Mouse (Mus musculus): ENCODE results near the gene Gckr. TPM values are rescaled to one million over a fixed set of nuclear protein-coding genes. Genes with fewer than 3 reads are reported as not detected.

Gckr gene
- polyA plus RNA-seq (2015; fragmentation: Nextera tagmentation; extraction: Ambion mirVana), result 0.50 and 0.74 TPM in 2 replicates

DNA sequence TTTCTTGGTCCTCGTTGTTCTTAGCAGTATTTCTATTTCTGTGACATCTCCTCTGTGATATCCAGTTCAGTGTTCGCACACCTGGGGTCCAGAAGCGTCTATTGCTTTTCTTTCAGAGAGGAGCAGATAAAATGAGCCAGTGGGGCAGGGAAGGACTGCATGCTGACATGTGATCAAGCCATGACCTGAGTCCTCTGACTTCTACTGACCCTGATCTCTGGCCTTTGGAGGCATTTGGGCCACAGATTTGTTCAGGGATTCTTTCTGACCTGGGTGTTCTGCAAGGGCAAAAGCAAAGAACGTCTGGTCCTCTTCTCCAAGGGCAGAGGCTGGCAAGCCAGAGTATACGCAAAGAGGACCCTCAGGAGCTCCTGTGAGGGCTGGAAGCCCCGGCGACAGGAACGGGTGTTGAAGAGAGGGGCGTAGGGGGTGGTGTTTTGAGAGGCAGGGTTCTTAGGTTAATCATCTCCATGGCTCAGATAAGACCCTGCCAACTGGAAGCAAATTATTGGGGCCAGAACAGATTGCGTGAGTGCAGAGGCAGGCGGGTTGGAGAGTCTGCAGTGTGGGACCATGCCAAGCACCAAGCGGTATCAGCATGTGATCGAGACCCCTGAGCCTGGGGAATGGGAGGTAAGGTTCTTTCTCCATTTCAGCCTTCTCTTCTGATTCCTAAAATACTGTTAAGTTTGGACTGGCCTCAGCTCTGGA lies at the start of gene Gckr:
TSS of gene Gckr (plus strand) at position 397 of the 711 bp plus-strand sequence.
- peaks cover 20% of the 10 kb centered on the region for H3K4me1 ChIP-seq
- WGBS, result 85% methylated on average over 13 of the region's 13 CpGs
- 0 out of 2 replicates have a peak, but pooled peaks cover 4% of the 10 kb centered on the region for H3K36me3 ChIP-seq (replicated peaks)
- peak within 1 kb of the TSS; percentile 76 for H3K4me2 ChIP-seq
- peak within 1 kb of the TSS; percentile 65 for H3K4me3 ChIP-seq
- no peaks in the 10 kb centered on the region for H3K27me3 ChIP-seq (replicated peaks)
- no peak for ATAC-seq (replicated peaks)
- no peaks in the 10 kb centered on the region for H3K9me3 ChIP-seq
- H3K27ac ChIP-seq, result peak within 1 kb of the TSS; percentile 86; the same call in 1 of the 2 replicates
- H3K9ac ChIP-seq, result no peak within 1 kb of the TSS

DNA sequence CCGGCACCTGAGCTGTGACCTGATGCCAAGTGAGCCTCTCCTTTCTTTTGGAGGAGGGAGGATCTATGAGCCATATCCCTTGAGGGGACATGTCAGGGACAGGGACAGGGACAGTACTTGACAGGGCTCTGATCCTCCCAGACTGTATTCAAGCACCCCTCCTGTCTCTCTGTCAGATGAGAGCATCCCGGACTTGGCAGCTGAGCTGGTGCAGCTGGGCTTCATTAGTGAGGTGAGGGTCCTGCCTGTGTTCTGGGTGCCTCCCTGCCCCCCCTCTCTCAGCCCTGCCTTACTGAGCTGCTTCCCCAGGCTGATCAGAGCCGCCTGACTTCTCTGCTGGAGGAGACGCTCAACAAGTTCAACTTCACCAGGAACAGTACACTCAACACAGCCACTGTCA lies 46.5 kb upstream of the Gckr start:
- H3K9me3 ChIP-seq, result no peaks in the 10 kb centered on the region
- H3K27ac ChIP-seq, result no peak overlapping the region
- 54% methylated on average over 4 of the region's 4 CpGs for WGBS
- H3K4me2 ChIP-seq, result no peak overlapping the region
- no peaks in the 10 kb centered on the region for H3K27me3 ChIP-seq (replicated peaks)
- no peak overlapping the region for H3K4me3 ChIP-seq
- no peak overlapping the region for H3K9ac ChIP-seq
- H3K4me1 ChIP-seq, result peaks cover 5% of the 10 kb centered on the region; the same call in 1 of the 2 replicates
- H3K36me3 ChIP-seq (replicated peaks), result peaks cover 60% of the 10 kb centered on the region
- peak; percentile 56 for ATAC-seq (replicated peaks)

- Histone ChIP-seq H3K9me3 (no peaks in the 10 kb centered on the region), H3K36me3 (replicated peaks) (peaks cover 54% of the 10 kb centered on the region), H3K27ac (no peak within 1 kb of the TSS), H3K4me1 (peaks cover 5% of the 10 kb centered on the region; the same call in 1 of the 2 replicates), H3K4me2 (0 out of 2 replicates have a peak within 1 kb of the TSS, but pooled peaks have one; percentile 10), H3K27me3 (replicated peaks) (no peaks in the 10 kb centered on the region), H3K9ac (no peak within 1 kb of the TSS), H3K4me3 (no peak within 1 kb of the TSS)
- 16% methylated on average over 47 of the region's 47 CpGs for WGBS
- peak; percentile 57 for ATAC-seq (replicated peaks)
Observed at GRCm38 (mm10) chr5:31251541-31252101, 45.6 kb upstream of the Gckr start, which contains the start of gene Krtcap3. Gene Krtcap3 (plus strand): TSS chr5:31251691.

GRCm38 (mm10) chr5:31252151-31252550 lies 45.1 kb upstream of the Gckr start:
- no peak for ATAC-seq (replicated peaks)
- Histone ChIP-seq H3K36me3 (replicated peaks) (peaks cover 52% of the 10 kb centered on the region), H3K4me3 (no peak overlapping the region), H3K4me2 (no peak overlapping the region), H3K9me3 (no peaks in the 10 kb centered on the region), H3K27ac (no peak overlapping the region), H3K27me3 (replicated peaks) (no peaks in the 10 kb centered on the region), H3K4me1 (peaks cover 5% of the 10 kb centered on the region; the same call in 1 of the 2 replicates), H3K9ac (no peak overlapping the region)
- WGBS, result 60% methylated on average over 10 of the region's 10 CpGs

DNA sequence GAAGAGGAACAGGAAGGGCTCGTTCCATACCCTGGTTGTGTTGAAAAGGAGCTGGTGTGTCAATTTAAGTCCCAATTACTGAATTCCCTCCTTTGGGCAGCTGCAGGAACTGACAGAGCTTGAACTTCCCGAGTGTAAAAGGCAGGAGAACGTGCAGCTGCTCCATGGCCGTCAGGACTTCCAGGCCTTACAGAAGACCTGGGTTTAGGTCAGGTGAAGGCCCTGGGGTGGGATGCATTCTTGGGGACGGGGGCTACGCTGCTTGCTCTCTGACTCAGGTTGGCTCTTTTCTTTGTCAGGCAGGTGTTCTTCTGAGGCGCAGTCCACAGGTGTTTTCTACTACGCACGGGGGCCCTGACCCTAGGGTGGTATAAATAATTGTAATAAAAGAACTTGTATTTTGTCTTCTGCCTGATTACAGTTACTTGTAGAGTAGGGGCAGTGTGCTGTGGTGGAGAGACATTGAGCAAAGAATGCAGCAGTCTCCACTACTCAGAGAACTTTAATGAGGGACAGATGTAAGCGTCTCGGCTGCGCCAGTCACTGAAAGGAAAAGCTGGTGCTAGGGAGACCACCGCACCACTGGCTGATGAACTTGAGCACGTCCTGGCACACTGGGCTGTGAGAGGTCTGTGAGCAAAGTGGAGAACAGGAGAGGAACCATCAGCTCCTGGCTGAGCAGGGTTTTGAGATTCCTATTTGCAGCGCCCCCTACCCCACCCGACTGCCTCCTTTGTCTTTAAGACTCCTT lies 44.3 kb upstream of the Gckr start:
- Histone ChIP-seq H3K27ac (no peak overlapping the region), H3K9ac (no peak overlapping the region), H3K4me2 (no peak overlapping the region), H3K4me3 (no peak overlapping the region), H3K4me1 (peaks cover 5% of the 10 kb centered on the region; the same call in 1 of the 2 replicates), H3K36me3 (replicated peaks) (peaks cover 44% of the 10 kb centered on the region), H3K27me3 (replicated peaks) (no peaks in the 10 kb centered on the region), H3K9me3 (no peaks in the 10 kb centered on the region)
- 83% methylated on average over 16 of the region's 16 CpGs for WGBS
- no peak for ATAC-seq (replicated peaks)

- Histone ChIP-seq H3K36me3 (replicated peaks) (peaks cover 35% of the 10 kb centered on the region), H3K4me2 (no peak overlapping the region), H3K27me3 (replicated peaks) (no peaks in the 10 kb centered on the region), H3K9ac (no peak overlapping the region), H3K9me3 (no peaks in the 10 kb centered on the region), H3K27ac (no peak overlapping the region), H3K4me1 (peaks cover 5% of the 10 kb centered on the region; the same call in 1 of the 2 replicates), H3K4me3 (no peak overlapping the region)
- 94% methylated on average over 8 of the region's 8 CpGs for WGBS
- ATAC-seq (replicated peaks), result no peak
Observed at GRCm38 (mm10) chr5:31253806-31254205, 43.4 kb upstream of the Gckr start.

- H3K4me1 ChIP-seq, result peaks cover 5% of the 10 kb centered on the region; the same call in 1 of the 2 replicates
- H3K36me3 ChIP-seq (replicated peaks), result peaks cover 35% of the 10 kb centered on the region
- H3K27me3 ChIP-seq (replicated peaks), result no peaks in the 10 kb centered on the region
- no peak overlapping the region for H3K27ac ChIP-seq
- no peaks in the 10 kb centered on the region for H3K9me3 ChIP-seq
- H3K4me3 ChIP-seq, result no peak overlapping the region
- WGBS, result 87% methylated on average over 7 of the region's 7 CpGs
- H3K9ac ChIP-seq, result no peak overlapping the region
- ATAC-seq (replicated peaks), result no peak
- H3K4me2 ChIP-seq, result no peak overlapping the region
Observed at GRCm38 (mm10) chr5:31254452-31254851, 42.8 kb upstream of the Gckr start.

GRCm38 (mm10) chr5:31254901-31255300 lies 42.3 kb upstream of the Gckr start:
- Histone ChIP-seq H3K4me3 (no peak overlapping the region), H3K4me1 (peaks cover 5% of the 10 kb centered on the region; the same call in 1 of the 2 replicates), H3K9me3 (no peaks in the 10 kb centered on the region), H3K4me2 (no peak overlapping the region), H3K9ac (no peak overlapping the region), H3K27me3 (replicated peaks) (no peaks in the 10 kb centered on the region), H3K27ac (no peak overlapping the region), H3K36me3 (replicated peaks) (peaks cover 35% of the 10 kb centered on the region)
- ATAC-seq (replicated peaks), result no peak
- 90% methylated on average over 8 of the region's 8 CpGs for WGBS

DNA sequence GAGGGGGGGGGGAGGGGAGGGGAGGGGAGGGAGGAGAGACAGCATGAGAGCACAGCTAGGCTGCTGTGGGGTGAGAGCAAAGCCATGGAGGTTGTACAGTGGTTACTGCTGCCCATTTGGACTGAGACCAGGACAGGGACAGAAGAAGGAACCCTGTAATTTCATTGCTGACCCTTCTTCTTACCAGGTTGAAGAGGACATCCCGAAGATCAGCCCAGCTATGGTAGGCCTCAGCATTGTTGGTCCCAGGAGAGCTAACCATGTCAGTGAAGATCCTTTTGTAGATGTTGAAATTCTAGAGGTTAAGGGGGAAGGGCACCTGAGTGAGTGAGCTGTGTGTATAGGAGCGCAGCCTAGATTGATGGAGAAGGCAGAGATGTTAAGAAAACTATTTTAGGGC lies 41.9 kb upstream of the Gckr start:
- no peak for ATAC-seq (replicated peaks)
- WGBS, result 90% methylated on average over 2 of the region's 2 CpGs
- H3K36me3 ChIP-seq (replicated peaks), result peaks cover 35% of the 10 kb centered on the region

GRCm38 (mm10) chr5:31255971-31256370 lies 41.3 kb upstream of the Gckr start:
- no peak for ATAC-seq (replicated peaks)
- Histone ChIP-seq H3K36me3 (replicated peaks) (peaks cover 37% of the 10 kb centered on the region), H3K9me3 (no peaks in the 10 kb centered on the region), H3K4me3 (no peak overlapping the region), H3K9ac (no peak overlapping the region), H3K27ac (no peak overlapping the region), H3K27me3 (replicated peaks) (no peaks in the 10 kb centered on the region), H3K4me2 (no peak overlapping the region), H3K4me1 (peaks cover 5% of the 10 kb centered on the region; the same call in 1 of the 2 replicates)
- WGBS, result 94% methylated on average over 2 of the region's 2 CpGs

More for the DNA sequence above, 41.9 kb upstream of the Gckr start:
- H3K27me3 ChIP-seq (replicated peaks), result no peaks in the 10 kb centered on the region
- peaks cover 5% of the 10 kb centered on the region; the same call in 1 of the 2 replicates for H3K4me1 ChIP-seq
- H3K9ac ChIP-seq, result no peak overlapping the region
- H3K4me2 ChIP-seq, result no peak overlapping the region
- no peaks in the 10 kb centered on the region for H3K9me3 ChIP-seq
- no peak overlapping the region for H3K4me3 ChIP-seq
- H3K27ac ChIP-seq, result no peak overlapping the region

DNA sequence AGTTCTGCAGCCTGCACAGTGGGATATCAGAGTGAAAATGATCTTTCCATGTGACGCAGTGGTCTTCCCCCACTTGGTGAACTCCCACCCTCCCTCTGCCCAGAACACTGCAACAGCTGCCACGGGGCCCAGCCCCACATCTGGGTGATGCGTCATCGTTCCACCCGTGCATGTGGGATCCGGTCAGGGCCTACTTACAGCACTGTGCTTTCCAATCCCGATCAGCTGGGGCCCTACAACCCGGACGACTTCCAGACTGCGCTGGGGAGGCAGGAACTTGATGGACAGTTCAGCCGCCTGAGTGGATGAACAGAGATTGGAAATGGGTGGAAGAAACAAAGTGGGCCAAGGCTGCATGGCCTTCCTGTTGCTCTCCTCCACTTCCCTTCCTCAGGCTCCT lies 39.6 kb upstream of the Gckr start:
- Histone ChIP-seq H3K27ac (no peak overlapping the region), H3K4me1 (no peaks in the 10 kb centered on the region), H3K9ac (no peak overlapping the region), H3K4me2 (no peak overlapping the region), H3K27me3 (replicated peaks) (no peaks in the 10 kb centered on the region), H3K9me3 (no peaks in the 10 kb centered on the region), H3K4me3 (no peak overlapping the region), H3K36me3 (replicated peaks) (peaks cover 48% of the 10 kb centered on the region)
- WGBS, result 94% methylated on average over 11 of the region's 11 CpGs
- ATAC-seq (replicated peaks), result no peak

DNA sequence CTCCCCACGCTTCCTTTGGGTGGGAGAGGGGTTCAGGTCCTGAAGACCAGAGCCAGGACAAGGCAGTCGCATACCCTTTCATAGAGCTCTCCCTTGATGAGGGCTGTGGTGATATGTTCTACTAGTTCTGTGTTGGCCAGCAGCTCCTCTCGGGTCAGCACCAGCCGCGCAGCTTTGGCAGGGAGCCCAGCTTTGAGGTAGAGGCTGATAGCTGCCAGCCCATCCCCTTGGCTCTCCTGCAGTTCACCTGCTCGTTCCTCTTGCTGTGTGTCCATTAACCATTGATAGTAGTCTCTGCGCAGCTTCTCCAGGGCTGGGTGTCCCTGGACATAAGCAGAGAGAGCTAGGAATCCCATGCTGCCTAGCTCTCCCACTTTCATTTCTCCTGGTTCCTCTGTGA lies 31.1 kb upstream of the Gckr start:
- no peak overlapping the region for H3K27ac ChIP-seq
- WGBS, result 91% methylated on average over 7 of the region's 7 CpGs
- H3K4me3 ChIP-seq, result no peak overlapping the region
- no peaks in the 10 kb centered on the region for H3K4me1 ChIP-seq
- no peaks in the 10 kb centered on the region for H3K9me3 ChIP-seq
- no peaks in the 10 kb centered on the region for H3K27me3 ChIP-seq (replicated peaks)
- no peak overlapping the region for H3K4me2 ChIP-seq
- peaks cover 47% of the 10 kb centered on the region for H3K36me3 ChIP-seq (replicated peaks)
- no peak overlapping the region for H3K9ac ChIP-seq
- no peak for ATAC-seq (replicated peaks)
